Mouse (Mus musculus) heart, adult 2 months (tissue): ENCODE data around the gene Tnnc1.

ENCODE experiments used
- CTCF ChIP-seq: fragments of 200-600 bp; IDR thresholded peaks from 2 replicates; pipeline ENCODE4 v1.8.1; 2022; ENCODE audit warnings: antibody characterized with exemption, mild to moderate bottlenecking, moderate library complexity
- EP300 ChIP-seq: fragments of 200-500 bp; IDR thresholded peaks from 2 replicates; pipeline ENCODE4 v1.6.1; 2011; ENCODE audit warnings: low read depth, low read length, control low read depth; ENCODE audit not compliant: insufficient read depth

GRCm38 (mm10) chr14:31260932-31261331 is 52.8 kb downstream of the Tnnc1 start:
- TF ChIP-seq CTCF (no peak), EP300 (no peak)
